Mouse (Mus musculus) embryonic fibroblast, embryonic 13.5 days (primary cell): Measurements from ENCODE around the gene Mfsd6.

Experiments used
- CTCF ChIP-seq: IDR thresholded peaks from 2 replicates; pipeline ENCODE4 v1.5.1; 2011; ENCODE audit warnings: mild to moderate bottlenecking, control low read depth, low read length, moderate library complexity, borderline replicate concordance; ENCODE audit not compliant: insufficient read depth
- POLR2A ChIP-seq: IDR thresholded peaks from 2 replicates; pipeline ENCODE4 v1.6.1; 2011; ENCODE audit warnings: low read depth, mild to moderate bottlenecking, control low read depth, low read length, moderate library complexity

- TF ChIP-seq POLR2A (no peak), CTCF (no peak)
These were observed 57.3 kb downstream of the Mfsd6 start for GRCm38 (mm10) chr1:52669931-52670330.
